Mouse (Mus musculus) hindbrain, embryonic 12.5 days (tissue): ENCODE results near the gene Pofut1. TPM values are rescaled to one million over a fixed set of nuclear protein-coding genes. Genes with fewer than 3 reads are reported as not detected.

Experiments used
- ATAC-seq: fragments of 200-750 bp; cut with Nextera tagmentation; 2 replicates; pipeline ENCODE4 v1.8.0; 2017; ENCODE audit warnings: moderate TSS enrichment; ENCODE audit not compliant: low FRiP score
- H3K27ac ChIP-seq: fragments of 300-500 bp; sonication (generic); 2 replicates; pipeline ENCODE4 v1.5.1; 2016; ENCODE audit warnings: mild to moderate bottlenecking
- H3K27me3 ChIP-seq: fragments of 300-500 bp; sonication (generic); 2 replicates; pipeline ENCODE4 v1.6.1; 2016; ENCODE audit warnings: mild to moderate bottlenecking
- H3K36me3 ChIP-seq: fragments of 300-500 bp; sonication (generic); 2 replicates; pipeline ENCODE4 v1.6.1; 2016; ENCODE audit warnings: mild to moderate bottlenecking
- H3K4me1 ChIP-seq: fragments of 300-500 bp; sonication (generic); 2 replicates; pipeline ENCODE4 v1.6.1; 2016
- H3K4me2 ChIP-seq: fragments of 300-500 bp; sonication (generic); replicated peaks from 2 replicates; pipeline ENCODE4 v1.6.1; 2016; ENCODE audit warnings: mild to moderate bottlenecking
- H3K4me3 ChIP-seq: fragments of 300-500 bp; sonication (generic); 2 replicates; pipeline ENCODE4 v1.5.1; 2016; ENCODE audit warnings: mild to moderate bottlenecking
- H3K9ac ChIP-seq: fragments of 300-500 bp; sonication (generic); 2 replicates; pipeline ENCODE4 v1.6.1; 2016; ENCODE audit warnings: mild to moderate bottlenecking, moderate library complexity
- H3K9me3 ChIP-seq: fragments of 300-500 bp; sonication (generic); replicated peaks from 2 replicates; pipeline ENCODE4 v1.6.1; 2016; ENCODE audit warnings: mild to moderate bottlenecking
- WGBS: fragments of 180-500 bp; shearing (Covaris S2); methylation state at CpG from one replicate; pipeline ENCODE4 v1.1.7; 2016; 5-methylcytosine and 5-hydroxymethylcytosine counted together
- polyA plus RNA-seq: library from polyadenylated mRNA; unstranded; fragments of >200 nt; fragmentation: Nextera tagmentation; extraction: Ambion mirVana; gene quantifications from 2 replicates; pipeline ENCODE4 v1.2.1, GENCODE M21; 2016

Pofut1 gene
- polyA plus RNA-seq, 1 experiment from 2014 or later: 5.6 TPM

GRCm38 (mm10) chr2:153301123-153301522, 59.8 kb downstream of the Pofut1 start:
- 94% methylated on average over 5 of the region's 5 CpGs for whole genome bisulfite sequencing
- Histone ChIP-seq H3K36me3 (no peaks in the 10 kb centered on the region), H3K9me3 (no peaks in the 10 kb centered on the region), H3K4me3 (no peak overlapping the region), H3K27ac (no peak overlapping the region), H3K4me2 (no peak overlapping the region), H3K4me1 (no peaks in the 10 kb centered on the region), H3K9ac (no peak overlapping the region), H3K27me3 (no peaks in the 10 kb centered on the region)
- no peak for ATAC-seq

DNA sequence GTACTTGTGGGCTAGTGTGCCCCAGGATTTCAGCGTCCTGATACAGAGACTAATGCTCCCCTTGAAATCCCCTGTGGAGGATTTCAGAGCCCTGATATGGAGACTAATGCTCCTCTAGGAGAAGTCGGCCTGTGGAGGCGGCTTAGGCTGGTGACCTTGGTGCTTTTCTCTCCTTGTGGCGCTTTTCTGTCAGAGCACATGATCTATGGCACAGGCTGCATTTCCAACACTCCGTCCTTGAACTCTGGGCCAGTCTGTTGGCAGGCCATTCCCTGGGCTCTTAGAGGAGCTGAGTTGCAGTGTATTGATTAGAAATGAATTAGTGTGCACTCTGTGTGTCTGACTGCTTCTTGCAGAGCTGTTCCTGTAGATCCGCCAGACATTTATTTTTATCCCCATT, 63.9 kb downstream of the Pofut1 start:
- Histone ChIP-seq H3K4me2 (no peak overlapping the region), H3K27ac (peak overlapping the region; percentile 23; the same call in 1 of the 2 replicates), H3K27me3 (no peaks in the 10 kb centered on the region), H3K4me3 (no peak overlapping the region), H3K4me1 (no peaks in the 10 kb centered on the region), H3K9ac (no peak overlapping the region), H3K9me3 (no peaks in the 10 kb centered on the region), H3K36me3 (no peaks in the 10 kb centered on the region)
- WGBS: 76% methylated on average over 6 of the region's 6 CpGs
- ATAC-seq: no peak

GRCm38 (mm10) chr2:153308586-153308985, 67.3 kb downstream of the Pofut1 start:
- H3K36me3 ChIP-seq: 0 out of 2 replicates have a peak, but pooled peaks cover 3% of the 10 kb centered on the region
- H3K27me3 ChIP-seq: no peaks in the 10 kb centered on the region
- H3K9ac ChIP-seq: no peak overlapping the region
- WGBS: 82% methylated on average over 7 of the region's 7 CpGs
- H3K9me3 ChIP-seq: no peaks in the 10 kb centered on the region
- no peak overlapping the region for H3K4me3 ChIP-seq
- no peaks in the 10 kb centered on the region for H3K4me1 ChIP-seq
- ATAC-seq: no peak
- H3K4me2 ChIP-seq: no peak overlapping the region
- no peak overlapping the region for H3K27ac ChIP-seq

DNA sequence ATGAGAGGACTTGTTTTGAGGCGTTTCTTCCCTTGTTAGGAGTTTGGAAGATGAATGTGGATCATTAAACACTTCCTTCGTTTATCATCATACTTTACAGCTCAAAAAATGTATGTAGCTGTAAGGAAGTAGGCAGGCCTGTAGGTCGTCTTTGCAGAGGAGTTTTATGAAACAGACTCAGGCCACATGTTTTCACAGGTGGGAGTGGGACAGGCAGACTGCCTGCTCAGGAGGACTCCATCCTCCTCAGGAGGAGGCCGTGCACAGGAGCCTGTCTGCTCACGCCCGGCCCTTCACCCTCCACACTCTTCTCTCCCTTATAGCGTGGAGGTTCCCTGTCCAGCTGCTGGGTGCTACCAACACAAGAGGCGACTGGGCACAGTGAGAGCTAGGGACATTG, 67.8 kb downstream of the Pofut1 start:
- H3K36me3 ChIP-seq: peaks cover 3% of the 10 kb centered on the region; the same call in 1 of the 2 replicates
- H3K4me3 ChIP-seq: no peak overlapping the region
- H3K4me2 ChIP-seq: no peak overlapping the region
- no peak for ATAC-seq
- H3K4me1 ChIP-seq: no peaks in the 10 kb centered on the region
- H3K27ac ChIP-seq: no peak overlapping the region
- H3K9me3 ChIP-seq: no peaks in the 10 kb centered on the region
- H3K9ac ChIP-seq: no peak overlapping the region
- H3K27me3 ChIP-seq: no peaks in the 10 kb centered on the region
- 78% methylated on average over 8 of the region's 8 CpGs for WGBS

- ATAC-seq: no peak
Measured at GRCm38 (mm10) chr2:153310228-153310627, 68.9 kb downstream of the Pofut1 start.

GRCm38 (mm10) chr2:153312884-153313283, 71.6 kb downstream of the Pofut1 start:
- 92% methylated on average over 9 of the region's 9 CpGs for WGBS
- H3K9me3 ChIP-seq: no peaks in the 10 kb centered on the region
- ATAC-seq: no peak

More at GRCm38 (mm10) chr2:153310228-153310627, 68.9 kb downstream of the Pofut1 start:
- no peak overlapping the region for H3K27ac ChIP-seq
- WGBS: 82% methylated on average over 6 of the region's 6 CpGs
- H3K4me3 ChIP-seq: no peak overlapping the region
- no peaks in the 10 kb centered on the region for H3K9me3 ChIP-seq
- H3K36me3 ChIP-seq: peaks cover 3% of the 10 kb centered on the region; the same call in 1 of the 2 replicates
- H3K4me2 ChIP-seq: no peak overlapping the region
- H3K4me1 ChIP-seq: no peaks in the 10 kb centered on the region
- H3K27me3 ChIP-seq: no peaks in the 10 kb centered on the region
- H3K9ac ChIP-seq: no peak overlapping the region

DNA sequence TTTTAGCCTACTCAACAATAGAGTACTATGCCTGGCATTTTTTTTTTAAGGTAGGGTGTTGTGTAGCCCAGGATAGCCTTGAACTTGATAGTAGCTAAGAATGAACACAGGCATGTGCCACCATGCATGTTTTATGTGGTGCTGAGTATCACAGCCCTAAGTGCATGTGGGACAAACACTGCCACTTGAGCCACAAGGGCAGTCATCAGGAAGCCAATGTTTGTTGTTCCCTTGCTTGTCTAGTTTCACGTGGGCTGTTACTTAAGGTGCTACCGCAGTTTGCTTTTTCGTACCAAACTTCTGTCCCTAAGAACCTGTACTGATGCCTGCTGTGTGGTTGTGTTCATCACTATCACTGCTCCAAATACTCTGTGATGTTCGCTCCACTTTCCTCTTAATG, 77.1 kb downstream of the Pofut1 start:
- Histone ChIP-seq H3K27ac (no peak overlapping the region), H3K27me3 (no peaks in the 10 kb centered on the region), H3K9ac (no peak overlapping the region), H3K4me1 (no peaks in the 10 kb centered on the region), H3K4me2 (no peak overlapping the region), H3K36me3 (peaks cover 50% of the 10 kb centered on the region), H3K4me3 (no peak overlapping the region), H3K9me3 (no peaks in the 10 kb centered on the region)
- 94% methylated on average over 4 of the region's 4 CpGs for WGBS
- ATAC-seq: no peak

More at GRCm38 (mm10) chr2:153312884-153313283, 71.6 kb downstream of the Pofut1 start:
- Histone ChIP-seq H3K4me2 (no peak overlapping the region), H3K27ac (no peak overlapping the region), H3K4me1 (no peaks in the 10 kb centered on the region), H3K9ac (no peak overlapping the region), H3K27me3 (no peaks in the 10 kb centered on the region), H3K4me3 (no peak overlapping the region), H3K36me3 (peaks cover 22% of the 10 kb centered on the region)

DNA sequence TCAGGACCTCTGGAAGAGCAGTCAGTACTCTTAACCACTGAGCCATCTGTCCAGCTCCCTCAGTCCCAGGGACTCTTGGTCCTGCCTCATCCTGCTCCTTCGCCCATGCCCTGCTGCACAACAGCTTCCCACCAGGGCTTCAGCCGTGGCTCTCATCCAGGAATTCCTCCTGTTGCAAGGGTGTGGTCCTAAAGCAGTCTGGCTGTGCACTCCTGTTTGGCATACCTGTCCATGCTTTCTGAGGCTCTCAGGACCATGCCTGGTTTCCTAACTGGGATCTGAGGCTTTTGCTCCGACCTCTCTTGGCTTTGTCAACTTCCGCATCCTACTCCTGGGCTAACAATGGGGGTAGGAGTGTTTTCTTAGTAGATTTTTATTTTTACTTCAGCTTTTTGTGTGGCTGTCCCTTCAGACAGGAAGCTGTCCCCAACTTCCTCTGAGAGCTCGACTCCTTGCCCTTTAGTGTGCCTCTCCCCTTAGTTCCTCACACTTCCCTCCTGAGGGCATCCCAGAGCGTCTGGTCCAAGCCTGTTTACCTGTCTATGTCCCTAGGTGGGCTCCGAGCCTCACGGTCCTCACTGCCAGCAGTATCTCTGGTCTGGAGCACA, 77.8 kb downstream of the Pofut1 start:
- no peak overlapping the region for H3K4me3 ChIP-seq
- 85% methylated on average over 8 of the region's 8 CpGs for WGBS
- no peak overlapping the region for H3K4me2 ChIP-seq
- no peaks in the 10 kb centered on the region for H3K9me3 ChIP-seq
- peaks cover 57% of the 10 kb centered on the region for H3K36me3 ChIP-seq
- H3K27ac ChIP-seq: no peak overlapping the region
- no peak overlapping the region for H3K9ac ChIP-seq
- H3K27me3 ChIP-seq: no peaks in the 10 kb centered on the region
- ATAC-seq: no peak
- H3K4me1 ChIP-seq: no peaks in the 10 kb centered on the region

Other genes with a start within 250 kb of the Pofut1 start
- gene Pdrg1, start 226.1 kb upstream of the Pofut1 start, polyA plus RNA-seq: 127 and 131 TPM in 2 replicates
- gene Xkr7, start 209.7 kb upstream of the Pofut1 start, polyA plus RNA-seq: 1.7 and 2.0 TPM in 2 replicates
- 2.8 and 3.3 TPM in 2 replicates for gene Ccm2l, start 175.6 kb upstream of the Pofut1 start, polyA plus RNA-seq
- 2.9 and 3.5 TPM in 2 replicates for gene Hck, start 133.1 kb upstream of the Pofut1 start, polyA plus RNA-seq
- 83.9 and 84.7 TPM in 2 replicates for gene Tm9sf4, start 80.2 kb upstream of the Pofut1 start, polyA plus RNA-seq
- 13.7 and 14.9 TPM in 2 replicates for gene Tspyl3, start 16.1 kb upstream of the Pofut1 start, polyA plus RNA-seq
- 15.5 and 19.0 TPM in 2 replicates for gene Plagl2, start 107 bp upstream of the Pofut1 start, polyA plus RNA-seq
- 12.3 and 12.7 TPM in 2 replicates for gene Kif3b, start 49.9 kb downstream of the Pofut1 start, polyA plus RNA-seq
- gene Asxl1, start 104.3 kb downstream of the Pofut1 start, polyA plus RNA-seq: 19.1 and 23.7 TPM in 2 replicates